Mouse (Mus musculus) urinary bladder, postnatal 4 days (tissue): ENCODE measurements around the gene Gm36864.

Experiments used
- DNase-seq, 2 experiments: peaks; one replicate each; pipeline ENCODE4 v3.0.0; 2021 to 2022; ENCODE audit warnings: low spot score in 2 of 2

Gm36864 gene

DNA sequence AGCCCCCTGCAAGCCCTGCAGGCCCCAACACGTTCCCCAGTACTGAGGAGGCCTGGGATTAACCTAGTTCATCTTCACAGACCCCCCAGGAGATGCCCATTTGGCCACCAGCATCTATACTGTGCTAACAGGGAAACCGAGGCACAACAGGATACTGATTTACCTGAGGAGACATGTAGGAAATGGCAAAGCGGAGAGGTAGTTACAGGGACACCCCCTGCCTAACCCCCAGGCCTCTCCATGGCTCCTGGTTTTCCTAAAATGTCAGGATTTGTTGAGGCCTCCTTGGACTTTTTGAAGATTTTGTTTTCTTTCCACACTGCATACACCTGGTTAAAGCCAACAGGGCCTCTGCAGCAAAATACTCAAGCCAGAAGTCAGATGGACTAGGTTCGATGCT, 21.3 kb downstream of the Gm36864 start, which contains the start of gene Acp4:
Gene Acp4 (minus strand): TSS at position 101 of the 400 bp plus-strand sequence.
- DNase-seq: no peak

DNA sequence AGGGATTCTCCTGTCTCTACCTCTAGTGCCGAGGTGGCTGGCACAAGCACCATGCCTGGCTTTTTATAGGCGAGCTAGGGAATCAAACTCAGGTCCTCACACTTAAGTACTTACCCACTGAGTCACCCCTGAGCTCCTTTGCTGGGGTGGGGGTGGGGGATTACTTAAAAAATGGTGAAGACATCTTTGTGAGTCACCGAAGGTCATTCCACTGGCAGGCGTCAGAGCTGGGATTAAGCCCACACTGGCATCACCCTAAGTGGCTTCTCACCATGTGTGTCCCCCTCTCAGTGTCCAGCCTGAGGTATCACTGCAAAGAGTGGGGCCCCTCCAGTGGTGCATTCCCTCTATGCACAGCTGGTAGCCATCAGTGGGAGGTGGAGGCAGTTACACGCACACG, 24.4 kb downstream of the Gm36864 start:
- no peak for DNase-seq

DNA sequence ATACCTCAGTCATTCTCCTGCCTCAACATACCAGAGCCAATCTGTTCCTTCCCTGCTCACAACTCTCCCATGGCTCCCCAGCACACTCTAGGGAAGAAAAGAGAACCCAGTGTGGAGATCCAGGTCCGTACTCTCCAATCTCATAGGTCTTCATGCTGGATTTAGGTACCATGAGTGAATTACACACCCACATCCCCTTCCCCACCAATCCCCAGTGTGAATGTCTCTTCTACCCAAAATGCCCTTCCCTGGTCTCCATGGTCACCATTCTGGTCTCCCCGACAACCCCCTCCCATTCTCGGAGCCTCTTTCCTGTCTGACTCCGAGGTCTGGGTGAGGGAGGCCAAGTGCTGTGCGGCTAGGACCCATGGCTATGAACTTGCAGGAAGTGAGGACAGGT, 25.2 kb downstream of the Gm36864 start, which contains the start of gene Gm15517:
Gene Gm15517 (plus strand): TSS at position 301 of the 400 bp plus-strand sequence.
- no peak for DNase-seq

DNA sequence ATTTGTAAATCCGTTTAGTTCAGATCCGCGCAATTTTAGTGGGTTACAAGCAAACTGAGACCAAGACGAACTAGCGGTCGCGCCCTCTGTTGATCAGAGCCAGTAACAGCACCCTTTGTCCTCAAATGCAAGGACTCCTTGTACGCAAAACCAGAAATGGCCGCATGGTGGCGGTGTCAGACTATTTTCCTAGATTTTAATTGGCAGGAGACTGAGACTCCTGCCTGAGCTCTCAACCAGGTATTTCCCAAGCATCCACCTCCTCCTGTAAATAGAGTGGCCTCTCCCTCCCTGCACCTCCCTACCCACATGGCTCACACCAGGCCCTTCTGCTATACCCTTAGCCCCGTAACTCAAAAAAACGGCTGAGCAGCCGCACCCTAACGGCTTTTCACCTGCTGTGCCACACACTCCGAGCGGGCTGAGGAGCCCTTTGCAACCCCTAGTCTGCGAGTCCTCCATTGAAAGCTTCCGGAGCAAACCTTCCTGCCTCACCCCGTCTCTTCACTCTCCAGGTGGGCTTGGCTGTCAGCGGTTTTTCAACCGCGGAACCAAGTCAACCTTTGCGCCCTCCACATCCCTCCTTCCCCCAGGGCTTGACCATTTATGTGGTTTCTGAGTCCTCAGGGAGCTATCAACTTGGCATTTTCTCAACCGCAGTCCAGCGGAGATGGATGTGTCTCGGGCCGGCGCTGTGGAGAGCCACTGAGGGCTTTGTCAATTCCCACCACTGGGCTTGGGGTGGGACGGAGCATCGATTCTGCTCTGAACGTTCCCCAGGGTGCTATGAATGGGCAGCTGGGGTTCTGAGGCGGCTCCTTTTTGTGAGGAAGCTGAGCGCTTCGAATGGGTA, 27.0 kb downstream of the Gm36864 start:
- peak; percentile 81 to 92 for DNase-seq

DNA sequence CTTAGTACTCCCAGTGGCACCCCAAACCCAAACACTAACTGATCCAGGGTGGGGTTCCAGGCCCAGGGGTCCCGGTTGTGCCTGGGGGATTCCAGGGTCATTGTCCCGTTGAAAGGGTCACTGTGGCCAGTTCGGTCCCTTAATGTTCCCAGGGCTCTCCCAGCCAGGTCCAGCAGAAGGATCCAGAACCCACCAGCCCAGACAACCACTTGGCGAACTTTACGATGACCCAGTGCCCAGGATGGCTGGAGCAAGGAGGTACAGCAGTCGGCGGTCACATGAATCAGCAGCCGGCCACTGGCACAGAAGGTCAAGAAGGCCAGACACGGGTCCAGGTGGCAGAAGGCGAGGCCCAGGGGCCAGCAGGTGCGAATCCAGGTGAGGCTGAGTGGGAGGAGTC, 32.1 kb downstream of the Gm36864 start:
- DNase-seq: no peak

DNA sequence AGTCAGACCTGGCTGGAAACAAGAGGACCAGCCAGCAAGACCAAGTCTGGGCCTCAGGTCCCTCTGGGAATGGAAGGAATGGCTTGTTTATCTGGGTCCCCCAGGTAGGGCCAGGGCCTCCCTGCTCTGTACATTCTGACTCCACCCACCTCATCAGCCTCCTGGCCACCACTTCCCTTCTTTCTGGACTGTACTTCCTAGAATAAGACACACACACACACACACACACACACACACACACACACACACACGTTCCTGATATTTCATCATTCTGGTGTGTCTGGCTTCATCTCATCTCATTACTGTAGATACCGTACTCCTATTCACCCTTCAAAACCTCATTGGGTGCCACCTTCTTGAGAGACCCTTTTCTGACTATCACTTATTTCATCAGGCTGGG, 33.4 kb downstream of the Gm36864 start:
- no peak for DNase-seq

DNA sequence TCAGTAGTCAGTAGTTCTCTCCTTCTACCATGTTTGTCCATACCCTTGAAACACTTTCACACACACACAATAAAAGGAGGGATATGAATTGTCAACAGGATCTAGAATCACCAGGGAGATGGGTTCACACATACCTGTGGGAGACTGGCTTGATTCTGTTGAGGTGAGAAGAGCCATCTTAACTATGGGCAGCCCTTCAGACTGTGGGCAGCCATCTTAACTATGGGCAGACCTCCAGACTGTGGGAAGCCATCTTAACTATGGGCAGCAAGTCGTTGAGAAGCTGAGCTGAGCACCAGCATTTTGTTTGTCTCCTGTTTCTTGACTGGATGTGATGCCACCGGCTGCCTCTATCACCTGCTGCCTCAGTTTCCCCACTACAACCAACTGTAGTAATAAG, 35.3 kb downstream of the Gm36864 start:
- DNase-seq: no peak

DNA sequence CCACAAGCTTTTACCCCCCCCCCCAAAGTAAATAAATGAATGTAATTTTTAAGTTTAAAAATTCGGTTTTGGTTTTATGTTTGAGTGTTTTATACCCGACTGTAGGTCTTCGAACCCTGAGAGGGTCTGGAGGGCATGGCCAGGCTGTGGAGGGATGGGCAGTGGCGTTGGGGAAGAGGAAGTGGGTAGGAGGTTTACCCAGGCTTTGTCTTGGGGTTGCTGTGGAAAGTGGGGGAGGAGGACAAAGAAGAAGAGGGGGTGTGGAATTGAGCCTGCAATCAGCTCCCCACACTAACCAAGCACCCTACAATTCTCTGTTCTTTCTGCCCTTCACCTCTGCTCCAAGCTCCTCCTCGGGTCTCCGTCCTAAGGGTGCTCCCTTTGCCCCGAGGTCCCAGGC, 36.6 kb downstream of the Gm36864 start:
- no peak for DNase-seq

DNA sequence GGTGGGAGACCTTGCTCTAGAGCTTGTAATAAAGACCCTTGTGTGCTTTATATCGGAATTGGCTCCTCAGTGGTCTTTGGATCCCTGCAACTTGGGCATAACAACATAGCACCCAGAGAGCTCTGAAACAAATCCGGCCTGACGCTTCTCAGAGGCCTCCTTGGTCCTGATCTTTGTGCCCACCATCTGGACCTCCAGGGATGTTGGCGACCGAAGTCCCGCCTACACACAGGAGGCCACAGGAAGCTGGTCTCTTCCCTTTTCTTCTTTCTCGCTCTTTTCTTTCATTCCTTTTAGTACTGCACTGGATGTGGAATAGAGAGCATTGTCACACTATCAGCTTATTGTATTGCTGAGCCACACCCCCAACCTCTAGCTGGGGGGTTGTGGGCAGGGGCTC, 37.5 kb downstream of the Gm36864 start:
- DNase-seq: no peak

DNA sequence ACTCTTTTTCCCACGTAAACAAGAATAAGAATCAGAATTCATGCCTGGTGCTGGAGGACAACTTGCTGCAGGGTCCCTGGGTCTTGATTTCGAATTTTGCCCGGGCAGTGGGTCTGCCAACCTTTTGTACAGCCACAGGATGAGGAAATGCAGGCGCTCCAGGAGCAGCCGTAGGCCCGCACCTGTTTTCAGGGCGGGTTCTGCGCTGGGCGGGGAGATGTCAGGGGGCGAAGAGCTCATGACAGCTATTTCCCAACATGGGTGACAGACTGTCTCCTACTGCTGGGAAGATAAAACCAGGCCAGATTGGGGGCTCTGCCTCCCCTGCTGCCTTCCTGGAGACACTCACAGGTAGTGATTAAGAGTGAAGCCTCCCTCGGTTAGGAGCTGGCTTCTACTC, 38.1 kb downstream of the Gm36864 start:
- no peak for DNase-seq

DNA sequence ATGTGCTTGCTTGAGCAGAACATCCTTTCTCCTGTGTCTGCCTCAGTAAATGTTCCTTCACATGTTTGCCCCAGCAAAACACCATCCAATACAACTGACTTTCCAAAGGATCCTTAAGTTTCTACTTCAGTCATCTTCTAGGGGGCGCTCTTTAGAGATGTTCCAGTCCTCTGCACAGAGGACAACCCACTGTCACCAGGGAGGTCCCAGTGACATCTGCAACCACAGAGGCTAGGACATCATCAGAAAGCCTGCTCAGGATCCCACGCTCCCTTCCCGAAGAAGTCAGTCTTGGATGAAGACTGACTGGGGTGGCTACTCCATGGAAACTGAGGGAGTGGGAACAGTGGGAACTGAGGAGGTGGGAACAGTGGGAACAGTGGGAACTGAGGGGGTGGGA, 39.6 kb downstream of the Gm36864 start:
- no peak for DNase-seq

DNA sequence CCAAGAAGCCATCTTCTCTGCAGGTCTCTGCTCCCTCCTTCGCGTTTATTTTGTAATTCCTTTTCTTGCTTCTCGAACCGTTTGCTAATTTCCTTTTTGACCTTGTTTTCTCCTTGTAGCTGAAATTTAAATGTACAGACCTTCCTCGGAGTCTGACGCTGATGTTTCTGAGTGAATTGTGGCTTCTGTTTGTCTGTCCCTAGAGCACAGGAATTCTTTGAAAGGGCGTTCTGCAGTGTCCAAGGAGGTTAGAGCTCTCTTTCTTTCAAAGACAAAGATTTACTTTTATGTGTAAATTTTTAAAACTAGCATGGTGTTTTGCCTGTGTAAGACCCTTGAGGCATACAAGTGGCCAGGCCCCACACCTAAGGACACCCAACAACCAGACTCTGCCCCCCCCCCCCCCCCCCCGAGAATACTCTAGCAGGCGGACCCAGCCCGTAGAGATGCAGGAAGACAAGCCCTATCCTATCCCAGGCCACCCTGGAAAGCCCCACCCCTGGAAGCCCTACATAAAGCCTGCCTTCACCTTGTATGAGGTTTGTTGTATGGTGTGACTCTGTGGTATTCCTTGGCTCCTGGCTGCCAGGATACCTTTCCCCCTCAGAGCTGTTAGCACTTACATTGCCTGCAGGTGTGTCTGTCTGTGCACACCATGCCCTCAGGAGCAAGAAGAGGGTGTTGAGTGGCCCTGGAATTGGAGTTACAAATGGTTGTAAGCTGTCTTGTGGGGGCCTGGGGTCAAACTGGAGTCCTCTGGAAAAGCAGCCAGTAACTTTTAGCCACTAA, 40.7 kb downstream of the Gm36864 start:
- DNase-seq: no peak

DNA sequence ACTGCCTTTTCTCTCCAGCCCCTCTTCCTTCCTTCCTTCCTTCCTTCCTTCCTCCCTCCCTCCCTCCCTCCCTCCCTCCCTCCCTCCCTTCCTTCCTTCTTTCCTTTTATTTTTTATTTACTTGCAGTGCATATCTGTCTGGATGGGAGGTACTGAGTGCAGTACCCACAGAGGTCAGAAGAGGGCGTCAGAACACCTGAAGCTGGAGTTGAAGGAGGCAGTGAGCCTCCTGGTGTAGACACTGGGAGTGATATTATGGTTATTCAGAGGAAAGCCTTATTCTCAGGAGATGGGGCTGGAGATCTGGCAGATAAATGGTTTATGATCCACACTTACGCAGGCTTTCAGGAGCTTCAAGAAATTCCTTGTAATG, 41.3 kb downstream of the Gm36864 start:
- no peak for DNase-seq

DNA sequence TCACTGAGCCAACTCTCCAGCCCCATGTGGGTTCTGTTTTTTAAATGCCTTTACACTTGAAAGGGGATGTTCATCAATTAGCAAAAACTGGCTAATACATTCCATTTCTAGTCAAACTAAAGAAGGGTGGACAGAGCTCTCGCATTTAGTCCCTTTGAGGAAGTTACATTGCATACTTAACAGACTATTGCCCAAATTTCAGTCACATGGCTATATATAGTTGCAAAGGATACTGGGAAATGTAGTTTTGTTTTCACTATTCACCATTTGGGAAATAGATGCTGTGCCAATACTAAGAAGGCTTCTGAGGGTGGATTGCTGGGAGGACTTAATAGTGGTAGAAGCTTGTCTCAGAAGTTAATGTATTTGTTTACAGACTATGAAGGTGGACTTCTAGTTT, 45.0 kb downstream of the Gm36864 start:
- DNase-seq: no peak

DNA sequence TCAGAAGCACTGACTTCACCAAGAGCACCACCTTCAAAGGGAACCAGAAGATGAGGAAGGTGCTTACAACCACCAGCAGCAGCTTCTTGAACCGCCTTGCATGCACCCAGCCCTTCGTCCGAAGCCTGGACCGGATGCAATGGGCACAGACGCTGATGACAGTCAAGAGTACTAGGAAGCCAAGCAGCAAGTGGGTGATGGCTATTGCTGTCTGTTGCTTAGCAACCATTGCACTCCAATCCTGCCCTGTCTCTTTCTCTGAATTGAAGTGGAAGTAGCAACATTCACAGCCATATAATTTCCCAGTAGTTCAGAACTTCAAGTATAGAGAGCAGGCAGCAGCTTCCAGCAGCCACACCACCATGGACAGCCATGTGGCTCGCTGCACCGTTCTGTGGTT, 45.6 kb downstream of the Gm36864 start:
- no peak for DNase-seq

DNA sequence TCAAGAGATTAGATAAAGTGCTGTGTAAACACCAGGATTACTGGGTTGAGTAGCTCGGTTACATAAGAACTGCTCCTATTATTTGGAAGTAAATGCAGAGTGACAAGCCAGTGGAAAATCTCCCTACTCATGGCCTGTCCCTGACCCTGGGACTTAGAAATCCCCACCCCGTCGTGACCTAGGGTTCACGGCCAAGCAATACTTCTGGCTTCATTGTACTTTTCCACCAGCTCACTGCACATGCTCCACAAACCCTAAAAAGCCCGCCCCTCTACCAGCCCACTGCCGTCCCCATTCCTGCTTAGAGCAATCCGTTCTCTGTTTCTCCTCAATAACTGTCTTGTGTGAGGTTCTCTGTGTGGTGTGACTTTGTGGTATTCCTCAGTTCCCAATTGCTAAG, 51.8 kb downstream of the Gm36864 start:
- no peak for DNase-seq

DNA sequence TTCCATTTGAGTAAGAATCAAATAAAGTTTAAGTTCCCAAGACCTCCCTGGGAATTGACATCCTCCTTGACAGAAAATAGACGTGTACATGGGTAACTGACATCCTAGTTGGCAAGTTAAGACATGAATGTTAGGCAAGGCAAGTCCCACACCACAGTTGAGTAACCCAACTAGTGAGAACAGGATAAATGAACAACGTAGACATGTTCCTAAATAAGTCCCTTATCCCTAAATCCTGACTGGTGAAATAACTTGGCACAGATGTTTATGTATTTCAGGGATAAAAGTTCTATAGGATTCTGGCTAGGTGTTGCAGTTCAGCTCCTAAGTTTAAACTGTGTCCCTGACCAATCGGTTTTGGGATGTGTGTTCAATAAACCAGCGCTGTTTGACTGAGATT, 55.0 kb downstream of the Gm36864 start:
- DNase-seq: no peak

DNA sequence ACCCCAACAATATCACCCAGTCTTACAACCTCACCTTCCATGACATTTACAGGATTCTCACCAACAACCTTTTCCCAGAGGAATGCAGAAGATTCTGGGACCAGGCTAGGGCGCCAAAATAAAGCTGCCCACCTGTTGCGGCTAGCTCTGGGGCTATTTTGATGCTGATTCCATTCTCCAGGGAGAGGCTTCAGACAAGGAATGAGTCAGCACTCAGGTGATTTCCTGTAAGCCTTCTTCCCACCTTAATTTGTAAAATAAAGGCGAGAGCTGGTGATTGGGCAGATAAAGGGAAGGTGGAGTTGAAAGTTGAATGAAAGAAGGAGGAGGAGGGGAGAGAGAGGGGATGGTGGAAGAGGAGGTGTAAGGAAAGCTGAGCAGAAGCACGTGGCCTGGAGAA, 55.4 kb downstream of the Gm36864 start:
- no peak for DNase-seq
